Mouse (Mus musculus) neural tube, embryonic 11.5 days (tissue): ENCODE measurements around the gene Elf2. TPM values are rescaled to one million over a fixed set of nuclear protein-coding genes. Genes with fewer than 3 reads are reported as not detected.

Source experiments
- ATAC-seq: fragments of 200-750 bp; cut with Nextera tagmentation; 2 replicates; pipeline ENCODE4 v1.8.0; 2017; ENCODE audit warnings: moderate number of reproducible peaks, mild to moderate bottlenecking, moderate TSS enrichment, moderate library complexity; ENCODE audit not compliant: insufficient read depth, low FRiP score, low TSS enrichment
- DNase-seq: peaks from one replicate; pipeline ENCODE4 v3.0.0-alpha.2; 2015; ENCODE audit warnings: low spot score
- H3K27ac ChIP-seq: fragments of 300-500 bp; sonication (generic); 2 replicates; pipeline ENCODE4 v1.5.1; 2014; ENCODE audit warnings: low read depth, mild to moderate bottlenecking, low read length
- H3K27me3 ChIP-seq: fragments of 300-500 bp; sonication (generic); 2 replicates; pipeline ENCODE4 v1.6.1; 2014; ENCODE audit warnings: mild to moderate bottlenecking, low read length, mixed read lengths; ENCODE audit not compliant: control insufficient read depth, insufficient read depth
- H3K36me3 ChIP-seq: fragments of 300-500 bp; sonication (generic); 2 replicates; pipeline ENCODE4 v1.6.1; 2014; ENCODE audit warnings: mild to moderate bottlenecking, low read length, moderate library complexity, mixed read lengths; ENCODE audit not compliant: control insufficient read depth, insufficient read depth
- H3K4me1 ChIP-seq: fragments of 300-500 bp; sonication (generic); 2 replicates; pipeline ENCODE4 v1.6.1; 2014; ENCODE audit warnings: low read length, mixed read lengths; ENCODE audit not compliant: control insufficient read depth, insufficient read depth
- H3K4me2 ChIP-seq: fragments of 300-500 bp; sonication (generic); 2 replicates; pipeline ENCODE4 v1.6.1; 2014; ENCODE audit warnings: low read depth, mild to moderate bottlenecking, moderate library complexity
- H3K4me3 ChIP-seq: fragments of 300-500 bp; sonication (generic); 2 replicates; pipeline ENCODE4 v1.5.1; 2014; ENCODE audit warnings: low read depth, low read length
- H3K9ac ChIP-seq: fragments of 300-500 bp; sonication (generic); 2 replicates; pipeline ENCODE4 v1.6.1; 2014; ENCODE audit warnings: mild to moderate bottlenecking, low read length
- H3K9me3 ChIP-seq: fragments of 300-500 bp; sonication (generic); 2 replicates; pipeline ENCODE4 v1.6.1; 2016; ENCODE audit warnings: low read length; ENCODE audit not compliant: control insufficient read depth
- WGBS: fragments of 180-500 bp; shearing (Covaris S2); extraction: QIAGEN DNeasy Blood & Tissue Kit; methylation state at CpG from one replicate; pipeline ENCODE4 v1.1.7; 2014; 5-methylcytosine and 5-hydroxymethylcytosine counted together
- polyA plus RNA-seq: library from polyadenylated mRNA; unstranded; fragments of >200 nt; fragmentation: Nextera tagmentation; extraction: Ambion mirVana; gene quantifications from 2 replicates; pipeline ENCODE4 v1.2.1, GENCODE M21; 2014

Gene Elf2
- polyA plus RNA-seq, 1 experiment from 2014 or later = 47.3 TPM

DNA sequence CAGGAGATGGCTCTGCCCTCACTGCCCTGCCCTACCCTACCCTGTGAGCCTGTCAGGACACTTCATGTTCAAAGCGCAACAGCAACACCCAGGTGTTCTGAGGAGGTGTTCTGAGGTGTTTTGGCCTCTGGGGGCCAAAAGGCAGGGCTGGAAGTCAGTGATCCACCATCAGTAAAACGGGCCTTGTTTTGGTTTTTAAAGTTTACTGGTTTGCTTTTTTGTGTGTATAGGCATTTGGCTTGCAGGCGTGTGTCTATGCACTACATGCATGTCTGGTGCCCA is 38.1 kb upstream of the Elf2 start:
- Histone ChIP-seq H3K4me1 (no peaks in the 10 kb centered on the region), H3K36me3 (no peaks in the 10 kb centered on the region), H3K27me3 (no peaks in the 10 kb centered on the region), H3K27ac (no peak overlapping the region), H3K9me3 (no peaks in the 10 kb centered on the region), H3K4me3 (no peak overlapping the region), H3K9ac (no peak overlapping the region), H3K4me2 (peak overlapping the region; percentile 30; the same call in 1 of the 2 replicates)
- ATAC-seq (no peak), DNase-seq (no peak)
- 87% methylated on average over 3 of the region's 3 CpGs for WGBS

DNA sequence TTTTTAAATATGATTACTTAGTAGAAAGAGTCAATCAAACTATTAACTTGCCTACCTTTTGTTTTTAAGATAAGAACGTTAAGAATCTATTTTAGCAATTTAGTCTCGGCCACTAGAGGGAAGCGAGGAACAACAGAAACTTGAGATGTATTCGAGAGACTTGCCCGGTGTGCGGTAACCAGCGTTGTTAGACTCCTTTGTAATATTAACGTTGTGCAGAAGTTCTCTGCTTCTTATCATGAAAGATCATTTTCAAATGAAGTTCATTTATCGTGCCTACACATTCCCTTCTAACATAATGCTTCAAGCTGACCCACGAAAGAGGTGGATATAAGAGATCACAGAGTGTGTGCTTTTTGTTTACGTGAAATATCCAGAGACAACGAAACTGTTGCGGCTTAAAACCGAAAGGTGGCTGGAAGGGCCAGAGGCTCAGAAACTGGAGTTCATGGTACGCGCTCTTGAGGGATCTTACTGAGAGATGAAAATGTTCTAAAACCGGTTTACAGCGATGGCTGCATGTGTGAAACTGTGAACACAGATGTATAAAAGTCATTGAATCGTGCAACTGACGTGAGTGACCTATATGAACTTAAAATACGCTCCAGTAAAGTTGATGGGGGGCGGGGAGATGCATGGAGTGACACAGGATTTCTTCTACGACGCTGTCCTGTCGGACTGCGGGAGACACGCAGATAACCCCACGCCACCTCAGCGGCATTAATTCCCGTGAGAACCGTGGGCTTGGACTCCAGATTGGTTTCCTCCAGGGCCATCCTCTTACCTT is 37.6 kb upstream of the Elf2 start:
- H3K4me1 ChIP-seq = no peaks in the 10 kb centered on the region
- DNase-seq = no peak
- no peaks in the 10 kb centered on the region for H3K36me3 ChIP-seq
- H3K27ac ChIP-seq = no peak overlapping the region
- H3K9ac ChIP-seq = no peak overlapping the region
- H3K4me2 ChIP-seq = peak overlapping the region; percentile 30
- peak overlapping the region; percentile 6; the same call in 1 of the 2 replicates for H3K4me3 ChIP-seq
- no peaks in the 10 kb centered on the region for H3K27me3 ChIP-seq
- ATAC-seq = no peak
- no peaks in the 10 kb centered on the region for H3K9me3 ChIP-seq
- WGBS = 48% methylated on average over 31 of the region's 31 CpGs

DNA sequence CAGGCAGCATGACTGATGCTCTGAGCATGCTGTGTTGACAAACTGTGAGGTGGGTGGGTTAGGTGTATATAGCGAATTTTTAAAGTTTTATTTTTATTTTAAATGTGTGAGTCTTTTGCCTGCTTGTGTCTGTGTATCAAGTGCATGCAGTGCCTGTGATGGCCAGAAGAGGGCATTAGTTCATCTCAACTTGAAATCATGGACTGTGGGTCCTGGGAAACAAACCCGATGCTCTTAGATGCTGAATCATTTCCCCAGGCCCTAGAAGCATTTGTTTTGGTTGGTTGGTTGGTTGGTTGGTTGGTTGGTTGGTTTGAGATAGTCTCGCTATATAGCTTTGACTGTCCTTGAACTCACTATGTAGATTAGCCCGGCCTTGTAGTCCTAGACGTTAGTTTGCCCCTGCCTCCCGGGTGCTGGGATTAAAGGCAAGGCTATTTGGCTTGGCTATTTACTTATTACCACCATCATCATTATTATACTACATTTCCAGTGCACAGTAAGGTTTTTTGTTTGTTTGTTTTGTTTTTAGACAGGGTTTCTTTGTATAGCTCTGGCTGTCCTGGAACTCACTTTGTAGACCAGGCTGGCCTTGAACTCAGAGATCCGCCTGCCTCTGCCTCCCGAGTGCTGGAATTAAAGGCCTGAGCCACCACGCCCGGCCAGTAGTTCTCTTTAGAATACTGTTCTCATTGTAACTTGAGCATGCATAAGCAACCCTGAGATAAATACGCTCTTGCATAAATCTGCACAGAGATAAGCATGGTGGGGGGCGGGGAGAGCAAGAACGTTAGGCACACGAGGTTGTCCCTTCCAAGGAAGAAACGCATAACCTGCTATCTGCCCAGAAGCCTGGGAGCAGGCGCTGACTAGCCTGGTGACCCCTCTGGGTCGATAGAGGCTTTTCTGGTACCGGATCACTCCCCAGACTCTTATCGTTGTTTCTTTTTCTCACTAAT is 35.1 kb upstream of the Elf2 start:
- Histone ChIP-seq H3K4me3 (no peak overlapping the region), H3K4me2 (no peak overlapping the region), H3K27me3 (no peaks in the 10 kb centered on the region), H3K9ac (no peak overlapping the region), H3K36me3 (no peaks in the 10 kb centered on the region), H3K9me3 (no peaks in the 10 kb centered on the region), H3K27ac (no peak overlapping the region), H3K4me1 (no peaks in the 10 kb centered on the region)
- ATAC-seq (no peak), DNase-seq (no peak)
- 90% methylated on average over 19 of the region's 19 CpGs for WGBS

DNA sequence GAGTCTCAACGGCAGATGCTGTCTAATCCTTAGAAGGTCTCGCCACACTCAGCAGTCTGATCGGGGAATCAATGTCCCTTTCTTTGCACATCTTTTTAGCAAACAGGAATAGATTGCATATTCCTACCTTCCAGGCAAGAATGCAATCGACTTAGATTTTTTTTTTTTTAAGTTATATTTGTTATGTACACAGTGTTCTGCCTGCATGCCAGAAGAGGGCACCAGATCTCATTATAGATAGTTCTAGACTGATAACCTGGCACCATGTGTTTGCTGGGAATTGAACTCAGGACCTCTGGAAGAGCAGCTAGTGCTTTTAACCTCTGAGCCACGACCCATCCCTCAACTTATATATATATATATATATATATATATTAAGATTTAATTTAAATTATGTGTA is 33.1 kb upstream of the Elf2 start:
- Histone ChIP-seq H3K36me3 (no peaks in the 10 kb centered on the region), H3K27me3 (no peaks in the 10 kb centered on the region), H3K9me3 (no peaks in the 10 kb centered on the region), H3K4me2 (no peak overlapping the region), H3K4me3 (no peak overlapping the region), H3K27ac (no peak overlapping the region), H3K9ac (no peak overlapping the region), H3K4me1 (no peaks in the 10 kb centered on the region)
- 76% methylated on average over 5 of the region's 5 CpGs for WGBS
- ATAC-seq = no peak
- DNase-seq = no peak

DNA sequence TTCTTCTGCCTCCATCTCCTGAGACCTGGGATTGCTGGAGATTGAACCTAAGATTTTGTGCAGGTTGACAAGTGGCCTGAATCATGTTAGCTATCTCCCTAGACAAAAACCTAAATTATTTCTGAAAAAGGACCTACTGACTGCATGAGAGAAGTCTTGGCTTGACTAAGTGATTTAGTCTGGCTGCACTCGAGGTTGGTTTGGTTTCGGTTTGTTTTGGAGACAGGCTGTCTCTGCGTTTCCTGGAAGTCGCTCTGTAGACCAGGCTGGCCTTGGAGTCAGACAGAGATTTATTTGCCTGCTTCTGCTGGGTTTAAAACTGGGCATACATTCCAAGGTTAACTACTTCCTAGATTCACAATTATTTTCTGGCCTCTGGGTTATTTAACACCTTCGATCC is 32.4 kb upstream of the Elf2 start:
- Histone ChIP-seq H3K36me3 (no peaks in the 10 kb centered on the region), H3K9ac (no peak overlapping the region), H3K4me1 (no peaks in the 10 kb centered on the region), H3K27ac (no peak overlapping the region), H3K9me3 (no peaks in the 10 kb centered on the region), H3K4me3 (no peak overlapping the region), H3K4me2 (no peak overlapping the region), H3K27me3 (no peaks in the 10 kb centered on the region)
- WGBS = 77% methylated on average over 5 of the region's 5 CpGs
- no peak for DNase-seq
- ATAC-seq = no peak

DNA sequence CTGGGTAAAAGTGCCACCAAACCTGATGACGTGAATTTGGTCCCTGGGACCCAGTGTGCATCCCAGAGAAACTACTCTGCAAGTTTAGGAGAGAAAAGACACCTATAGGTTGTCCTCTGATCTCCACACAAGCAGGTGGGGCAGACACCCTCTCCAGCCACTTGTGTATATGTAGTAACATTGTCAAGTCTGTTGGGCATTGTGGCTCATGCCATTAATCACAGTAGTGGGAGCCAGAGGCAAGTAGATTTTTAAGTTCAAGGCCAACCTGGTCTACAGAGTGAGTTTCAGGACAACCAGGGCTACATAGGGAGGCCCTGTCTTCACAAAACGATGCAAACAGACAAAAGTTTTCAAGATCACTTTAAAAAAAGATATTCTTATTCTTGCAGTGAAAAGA is 31.4 kb upstream of the Elf2 start:
- ATAC-seq (no peak), DNase-seq (no peak)
- Histone ChIP-seq H3K4me1 (no peaks in the 10 kb centered on the region), H3K27me3 (no peaks in the 10 kb centered on the region), H3K9ac (no peak overlapping the region), H3K27ac (no peak overlapping the region), H3K36me3 (no peaks in the 10 kb centered on the region), H3K9me3 (no peaks in the 10 kb centered on the region), H3K4me3 (no peak overlapping the region), H3K4me2 (no peak overlapping the region)
- WGBS = 78% methylated on average over 2 of the region's 2 CpGs

DNA sequence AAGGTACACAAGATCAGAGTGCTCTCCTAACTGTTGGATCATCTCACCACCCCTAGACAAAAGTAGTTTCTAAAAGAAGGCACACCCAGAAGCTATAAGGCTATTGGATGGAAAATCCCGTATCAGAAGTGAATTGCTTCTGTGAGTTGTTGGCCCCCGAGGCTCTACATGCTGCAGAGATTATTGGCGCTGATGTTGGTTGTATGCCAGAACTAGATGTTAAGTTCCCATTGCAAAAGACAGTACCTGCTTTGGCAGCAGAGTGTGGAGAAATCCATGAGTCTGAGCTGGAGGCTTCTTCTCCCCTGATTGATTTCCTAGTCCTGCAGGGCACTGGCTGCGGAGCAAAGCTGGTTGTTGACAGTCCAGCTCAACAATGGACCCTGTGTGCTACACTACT is 27.5 kb upstream of the Elf2 start:
- H3K4me3 ChIP-seq = no peak overlapping the region
- ATAC-seq (no peak), DNase-seq (no peak)
- no peaks in the 10 kb centered on the region for H3K36me3 ChIP-seq
- no peaks in the 10 kb centered on the region for H3K9me3 ChIP-seq
- no peaks in the 10 kb centered on the region for H3K4me1 ChIP-seq
- no peak overlapping the region for H3K27ac ChIP-seq
- H3K4me2 ChIP-seq = no peak overlapping the region
- WGBS = 78% methylated on average over 4 of the region's 4 CpGs
- H3K9ac ChIP-seq = no peak overlapping the region
- no peaks in the 10 kb centered on the region for H3K27me3 ChIP-seq

DNA sequence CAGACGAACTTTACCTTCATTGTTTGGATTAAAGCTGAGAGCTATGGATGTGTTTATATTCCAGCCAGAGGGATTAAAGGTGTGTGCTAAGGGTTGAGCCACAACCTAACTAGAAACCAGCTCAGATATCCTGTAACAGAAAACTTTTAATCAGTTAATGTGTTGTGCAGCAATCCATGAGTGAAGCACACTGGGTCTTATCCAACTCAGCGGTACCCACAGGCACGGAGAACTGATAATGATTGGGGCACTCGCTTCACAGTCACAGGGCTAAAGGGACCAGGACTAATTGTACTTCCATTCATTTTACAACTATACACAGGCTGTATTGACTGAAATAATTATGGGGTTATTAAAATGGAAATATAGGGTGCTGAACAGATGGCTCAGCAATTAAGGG is 26.5 kb upstream of the Elf2 start:
- Histone ChIP-seq H3K4me3 (no peak overlapping the region), H3K36me3 (no peaks in the 10 kb centered on the region), H3K4me1 (no peaks in the 10 kb centered on the region), H3K4me2 (no peak overlapping the region), H3K27me3 (no peaks in the 10 kb centered on the region), H3K27ac (no peak overlapping the region), H3K9ac (no peak overlapping the region), H3K9me3 (no peaks in the 10 kb centered on the region)
- DNase-seq = no peak
- WGBS = 80% methylated on average over 4 of the region's 4 CpGs
- no peak for ATAC-seq

DNA sequence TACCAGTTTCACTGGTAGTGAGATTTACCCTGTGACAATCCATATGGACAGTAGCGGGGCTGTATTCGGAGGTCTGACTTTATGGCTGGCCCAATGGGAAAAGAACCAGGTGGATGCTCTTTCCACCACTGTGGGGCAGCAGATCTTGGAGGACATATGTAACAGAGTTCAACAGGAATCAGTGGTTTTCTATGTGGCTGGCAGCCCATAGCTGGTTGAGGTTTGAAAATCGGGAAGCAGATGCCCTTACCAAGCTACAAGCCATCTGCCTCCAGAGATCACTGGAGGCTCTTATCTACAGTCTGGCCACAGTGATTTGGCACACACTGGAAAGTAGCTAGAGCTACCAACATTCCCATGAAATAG is 25.0 kb upstream of the Elf2 start:
- Histone ChIP-seq H3K4me2 (peak overlapping the region; percentile 58; the same call in 1 of the 2 replicates), H3K9ac (no peak overlapping the region), H3K4me3 (no peak overlapping the region), H3K27ac (no peak overlapping the region), H3K36me3 (no peaks in the 10 kb centered on the region), H3K9me3 (no peaks in the 10 kb centered on the region), H3K27me3 (no peaks in the 10 kb centered on the region), H3K4me1 (no peaks in the 10 kb centered on the region)
- WGBS = 16% methylated on average over 3 of the region's 3 CpGs
- ATAC-seq (no peak), DNase-seq (no peak)
